Mouse (Mus musculus) lung, adult 2 months (tissue): ENCODE data around the gene Lcn2.

Experiments used
- CTCF ChIP-seq: fragments of 200-500 bp; IDR thresholded peaks from 2 replicates; pipeline ENCODE4 v1.5.1; 2011; ENCODE audit warnings: mild to moderate bottlenecking, low read length, control low read depth; ENCODE audit not compliant: insufficient read depth
- POLR2A ChIP-seq: fragments of 200-500 bp; IDR thresholded peaks from 2 replicates; pipeline ENCODE4 v1.6.1; 2011; ENCODE audit warnings: low read depth, mild to moderate bottlenecking, control low read depth, low read length, borderline replicate concordance; ENCODE audit errors: extremely low read depth

DNA sequence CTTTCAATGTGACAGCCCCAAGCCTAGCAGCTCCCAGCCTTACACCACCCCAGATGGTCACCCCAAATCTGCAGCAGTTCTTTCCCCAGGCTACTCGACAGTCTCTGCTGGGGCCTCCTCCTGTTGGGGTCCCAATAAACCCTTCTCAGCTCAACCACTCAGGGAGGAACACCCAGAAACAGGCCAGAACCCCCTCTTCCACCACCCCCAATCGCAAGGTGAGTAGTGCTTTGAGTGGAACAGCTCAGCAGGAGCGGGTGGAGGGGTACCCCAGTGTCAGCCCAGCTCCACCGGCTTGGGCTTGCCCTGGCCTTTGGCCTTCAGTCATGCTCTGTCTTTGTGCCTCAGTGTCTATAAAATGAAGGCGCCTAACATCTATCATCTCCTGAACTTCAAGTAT lies 20.7 kb downstream of the Lcn2 start:
- TF ChIP-seq CTCF (no peak), POLR2A (no peak)
